Mouse (Mus musculus) limb, embryonic 13.5 days (tissue): ENCODE results near the gene Fam160b1. TPM values are rescaled to one million over a fixed set of nuclear protein-coding genes. Genes with fewer than 3 reads are reported as not detected.
A peak's percentile ranks its signal among the peaks of the same experiment; 100 is the strongest.

ENCODE experiments used
- ATAC-seq: fragments of 200-750 bp; cut with Nextera tagmentation; 2 replicates; pipeline ENCODE4 v1.8.0; 2017; ENCODE audit warnings: low read depth, moderate number of reproducible peaks, moderate TSS enrichment; ENCODE audit not compliant: low FRiP score
- H3K27ac ChIP-seq: fragments of 300-500 bp; sonication (generic); 2 replicates; pipeline ENCODE4 v1.5.1; 2015; ENCODE audit warnings: inconsistent platforms, mild to moderate bottlenecking, moderate library complexity
- H3K27me3 ChIP-seq: fragments of 300-500 bp; sonication (generic); 2 replicates; pipeline ENCODE4 v1.6.1; 2015; ENCODE audit warnings: mild to moderate bottlenecking, inconsistent platforms
- H3K36me3 ChIP-seq: fragments of 300-500 bp; sonication (generic); 2 replicates; pipeline ENCODE4 v1.6.1; 2015; ENCODE audit warnings: inconsistent platforms, mild to moderate bottlenecking, moderate library complexity
- H3K4me1 ChIP-seq: fragments of 300-500 bp; sonication (generic); 2 replicates; pipeline ENCODE4 v1.6.1; 2015; ENCODE audit warnings: inconsistent platforms
- H3K4me2 ChIP-seq: fragments of 300-500 bp; sonication (generic); replicated peaks from 2 replicates; pipeline ENCODE4 v1.6.1; 2015; ENCODE audit warnings: inconsistent platforms, mild to moderate bottlenecking, moderate library complexity
- H3K4me3 ChIP-seq: fragments of 300-500 bp; sonication (generic); 2 replicates; pipeline ENCODE4 v1.5.1; 2015; ENCODE audit warnings: moderate library complexity, mild to moderate bottlenecking, inconsistent platforms
- H3K9ac ChIP-seq: fragments of 300-500 bp; sonication (generic); 2 replicates; pipeline ENCODE4 v1.6.1; 2015; ENCODE audit warnings: mild to moderate bottlenecking, inconsistent platforms
- H3K9me3 ChIP-seq: fragments of 300-500 bp; sonication (generic); 2 replicates; pipeline ENCODE4 v1.6.1; 2016; ENCODE audit warnings: inconsistent platforms
- WGBS: fragments of 180-500 bp; shearing (Covaris S2); methylation state at CpG from one replicate; pipeline ENCODE4 v1.1.7; 2015; 5-methylcytosine and 5-hydroxymethylcytosine counted together
- polyA plus RNA-seq: library from polyadenylated mRNA; unstranded; fragments of >200 nt; fragmentation: Nextera tagmentation; extraction: Ambion mirVana; gene quantifications from 2 replicates; pipeline ENCODE4 v1.2.1, GENCODE M21; 2015

Gene Fam160b1
- polyA plus RNA-seq, 1 experiment from 2014 or later, result 15.8 TPM

GRCm38 (mm10) chr19:57375161-57375560 is 14.7 kb downstream of the Fam160b1 start:
- Histone ChIP-seq H3K9me3 (no peaks in the 10 kb centered on the region), H3K36me3 (peaks cover 94% of the 10 kb centered on the region), H3K4me1 (no peaks in the 10 kb centered on the region), H3K27ac (no peak overlapping the region), H3K4me3 (no peak overlapping the region), H3K27me3 (no peaks in the 10 kb centered on the region), H3K9ac (no peak overlapping the region), H3K4me2 (no peak overlapping the region)
- WGBS, result 86% methylated on average over 5 of the region's 5 CpGs
- ATAC-seq, result no peak

- no peaks in the 10 kb centered on the region for H3K9me3 ChIP-seq
- H3K9ac ChIP-seq, result no peak overlapping the region
- no peak overlapping the region for H3K4me2 ChIP-seq
- no peaks in the 10 kb centered on the region for H3K4me1 ChIP-seq
- no peak overlapping the region for H3K27ac ChIP-seq
- no peak overlapping the region for H3K4me3 ChIP-seq
- WGBS, result 87% methylated on average over 11 of the region's 11 CpGs
- H3K36me3 ChIP-seq, result peaks cover 94% of the 10 kb centered on the region
- H3K27me3 ChIP-seq, result no peaks in the 10 kb centered on the region
- no peak for ATAC-seq
Measured at GRCm38 (mm10) chr19:57375746-57376145, 15.3 kb downstream of the Fam160b1 start.

- H3K9me3 ChIP-seq, result no peaks in the 10 kb centered on the region
- no peaks in the 10 kb centered on the region for H3K4me1 ChIP-seq
- peaks cover 94% of the 10 kb centered on the region for H3K36me3 ChIP-seq
- WGBS, result 94% methylated on average over 14 of the region's 14 CpGs
- no peak overlapping the region for H3K27ac ChIP-seq
- no peaks in the 10 kb centered on the region for H3K27me3 ChIP-seq
- no peak overlapping the region for H3K9ac ChIP-seq
- no peak overlapping the region for H3K4me2 ChIP-seq
- no peak for ATAC-seq
- H3K4me3 ChIP-seq, result no peak overlapping the region
Measured at GRCm38 (mm10) chr19:57377043-57377703, 16.7 kb downstream of the Fam160b1 start.

GRCm38 (mm10) chr19:57386176-57386693 is 25.8 kb downstream of the Fam160b1 start:
- Histone ChIP-seq H3K27me3 (no peaks in the 10 kb centered on the region), H3K4me3 (no peak overlapping the region), H3K9ac (no peak overlapping the region), H3K4me1 (no peaks in the 10 kb centered on the region), H3K9me3 (no peaks in the 10 kb centered on the region), H3K4me2 (no peak overlapping the region), H3K27ac (no peak overlapping the region; the same call in 1 of the 2 replicates), H3K36me3 (peaks cover 93% of the 10 kb centered on the region)
- no peak for ATAC-seq
- 89% methylated on average over 17 of the region's 17 CpGs for WGBS

GRCm38 (mm10) chr19:57391545-57391944 is 31.1 kb downstream of the Fam160b1 start:
- no peak overlapping the region for H3K9ac ChIP-seq
- no peak overlapping the region for H3K4me3 ChIP-seq
- no peaks in the 10 kb centered on the region for H3K27me3 ChIP-seq
- no peak overlapping the region for H3K4me2 ChIP-seq
- WGBS, result 91% methylated on average over 3 of the region's 3 CpGs
- peaks cover 48% of the 10 kb centered on the region for H3K36me3 ChIP-seq
- H3K9me3 ChIP-seq, result no peaks in the 10 kb centered on the region
- no peak overlapping the region for H3K27ac ChIP-seq
- H3K4me1 ChIP-seq, result no peaks in the 10 kb centered on the region
- ATAC-seq, result no peak

GRCm38 (mm10) chr19:57393357-57393957 is 33.0 kb downstream of the Fam160b1 start:
- Histone ChIP-seq H3K9ac (no peak overlapping the region), H3K36me3 (peaks cover 31% of the 10 kb centered on the region), H3K4me3 (no peak overlapping the region), H3K4me2 (no peak overlapping the region), H3K9me3 (no peaks in the 10 kb centered on the region), H3K27me3 (no peaks in the 10 kb centered on the region), H3K4me1 (no peaks in the 10 kb centered on the region), H3K27ac (no peak overlapping the region)
- no peak for ATAC-seq
- WGBS, result 82% methylated on average over 6 of the region's 6 CpGs

GRCm38 (mm10) chr19:57396609-57397008 is 36.1 kb downstream of the Fam160b1 start:
- ATAC-seq, result no peak
- WGBS, result 79% methylated on average over 7 of the region's 7 CpGs

GRCm38 (mm10) chr19:57402364-57402763 is 41.9 kb downstream of the Fam160b1 start:
- Histone ChIP-seq H3K27me3 (no peaks in the 10 kb centered on the region), H3K4me2 (no peak overlapping the region), H3K9ac (no peak overlapping the region), H3K4me1 (peaks cover 8% of the 10 kb centered on the region; the same call in 1 of the 2 replicates), H3K36me3 (no peaks in the 10 kb centered on the region), H3K9me3 (no peaks in the 10 kb centered on the region), H3K27ac (no peak overlapping the region), H3K4me3 (no peak overlapping the region)
- 76% methylated on average over 6 of the region's 6 CpGs for WGBS
- no peak for ATAC-seq

More at GRCm38 (mm10) chr19:57396609-57397008, 36.1 kb downstream of the Fam160b1 start:
- H3K9ac ChIP-seq, result no peak overlapping the region
- no peaks in the 10 kb centered on the region for H3K4me1 ChIP-seq
- H3K27me3 ChIP-seq, result no peaks in the 10 kb centered on the region
- no peak overlapping the region for H3K4me3 ChIP-seq
- no peak overlapping the region for H3K4me2 ChIP-seq
- H3K9me3 ChIP-seq, result no peaks in the 10 kb centered on the region
- H3K36me3 ChIP-seq, result 0 out of 2 replicates have a peak, but pooled peaks cover 3% of the 10 kb centered on the region
- no peak overlapping the region for H3K27ac ChIP-seq

- H3K4me3 ChIP-seq, result peak overlapping the region; percentile 2; the same call in 1 of the 2 replicates
Measured at GRCm38 (mm10) chr19:57403700-57404501, 43.4 kb downstream of the Fam160b1 start.

GRCm38 (mm10) chr19:57404502-57404848 is 44.0 kb downstream of the Fam160b1 start:
- H3K9me3 ChIP-seq, result no peaks in the 10 kb centered on the region
- H3K9ac ChIP-seq, result no peak overlapping the region
- H3K4me3 ChIP-seq, result peak overlapping the region; percentile 2; the same call in 1 of the 2 replicates
- H3K27me3 ChIP-seq, result no peaks in the 10 kb centered on the region
- 11% methylated on average over 9 of the region's 9 CpGs for WGBS
- no peak for ATAC-seq
- peak overlapping the region; percentile 44 for H3K4me2 ChIP-seq
- no peak overlapping the region for H3K27ac ChIP-seq
- no peaks in the 10 kb centered on the region for H3K36me3 ChIP-seq
- peaks cover 16% of the 10 kb centered on the region; the same call in 1 of the 2 replicates for H3K4me1 ChIP-seq

More at GRCm38 (mm10) chr19:57403700-57404501, 43.4 kb downstream of the Fam160b1 start:
- peaks cover 16% of the 10 kb centered on the region; the same call in 1 of the 2 replicates for H3K4me1 ChIP-seq
- no peaks in the 10 kb centered on the region for H3K36me3 ChIP-seq
- ATAC-seq, result peak; percentile 17; the same call in 1 of the 2 replicates
- H3K4me2 ChIP-seq, result peak overlapping the region; percentile 44
- H3K27me3 ChIP-seq, result no peaks in the 10 kb centered on the region
- H3K9ac ChIP-seq, result no peak overlapping the region
- H3K27ac ChIP-seq, result no peak overlapping the region
- no peaks in the 10 kb centered on the region for H3K9me3 ChIP-seq
- 10% methylated on average over 24 of the region's 24 CpGs for WGBS

GRCm38 (mm10) chr19:57407947-57408346 is 47.5 kb downstream of the Fam160b1 start:
- Histone ChIP-seq H3K9me3 (no peaks in the 10 kb centered on the region), H3K36me3 (no peaks in the 10 kb centered on the region), H3K9ac (no peak overlapping the region), H3K4me1 (peaks cover 38% of the 10 kb centered on the region), H3K27me3 (no peaks in the 10 kb centered on the region), H3K27ac (no peak overlapping the region), H3K4me3 (no peak overlapping the region), H3K4me2 (no peak overlapping the region)
- ATAC-seq, result no peak
- 77% methylated on average over 1 of the region's 1 CpGs for WGBS
